Mouse (Mus musculus): ENCODE results near the gene Ubfd1. TPM values are rescaled to one million over a fixed set of nuclear protein-coding genes. Genes with fewer than 3 reads are reported as not detected.

The Ubfd1 gene
- 10 to 100 TPM; 55.0 to 60.1 TPM for total RNA-seq (2021)
- long read RNA-seq, full-length matches to known transcripts: 36 of 59 reads
- long read RNA-seq, partial matches to known transcripts: 8 of 59 reads
- long read RNA-seq, other reads (novel, unspliced or antisense): 15 of 59 reads

DNA sequence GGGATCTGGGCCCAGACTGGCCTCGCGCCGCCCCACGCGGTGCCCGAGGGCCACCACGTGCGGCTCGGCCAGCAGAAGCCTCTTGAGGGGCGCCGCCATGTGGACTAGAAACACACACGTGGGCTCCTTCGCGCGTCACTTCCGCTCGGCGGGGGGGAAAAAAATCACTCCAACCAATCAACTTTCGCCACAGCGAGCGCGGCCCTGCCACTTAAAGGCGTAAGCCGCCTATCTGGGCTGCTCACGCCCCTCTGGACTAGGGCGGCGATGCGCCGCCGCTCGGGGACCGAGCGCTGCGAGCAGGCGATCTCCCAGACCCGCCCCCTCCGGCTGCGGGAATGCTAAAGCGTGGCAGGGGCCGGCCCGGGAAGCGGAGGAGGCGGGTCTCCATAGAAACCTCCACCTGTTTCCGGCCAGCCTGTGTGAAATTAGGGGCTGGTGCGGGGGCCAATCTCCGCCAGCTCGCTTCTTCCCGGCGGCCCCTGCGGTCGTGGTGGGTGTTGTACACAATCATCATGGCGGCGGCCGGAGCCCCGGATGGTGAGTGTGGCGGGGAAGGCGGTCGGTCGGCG lies at the start of gene Ubfd1, which contains the start of gene Ears2:
Gene Ubfd1 (plus strand): TSS at position 231 of the 572 bp plus-strand sequence.
Gene Ears2 (minus strand): TSS at position 319 of the 572 bp plus-strand sequence.
- DNase-seq (ENCODE audit: low spot score in 2 of 2): peak; percentile 98 to 99

DNA sequence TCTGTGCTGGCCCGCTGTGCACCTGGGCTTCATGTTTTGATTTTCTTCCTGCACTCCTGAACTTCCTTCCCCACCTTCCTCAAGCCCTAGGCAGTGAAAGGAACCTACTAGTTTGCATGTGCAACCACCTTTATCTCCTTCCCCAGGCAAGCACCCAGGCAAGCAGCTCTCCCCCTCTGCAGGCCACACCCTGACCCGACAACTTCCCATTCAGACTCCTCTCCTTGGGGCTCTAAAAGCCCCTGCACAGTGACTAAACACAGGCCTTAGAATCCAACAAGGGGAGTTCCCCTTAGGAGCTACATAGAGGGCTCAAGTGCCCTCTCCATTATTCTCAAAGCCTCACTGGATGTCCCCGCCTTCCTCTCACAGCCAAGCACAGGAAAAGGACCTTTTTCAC lies 48.7 kb upstream of the Ubfd1 start:
- no peak for DNase-seq (ENCODE audit: low spot score in 2 of 2)

DNA sequence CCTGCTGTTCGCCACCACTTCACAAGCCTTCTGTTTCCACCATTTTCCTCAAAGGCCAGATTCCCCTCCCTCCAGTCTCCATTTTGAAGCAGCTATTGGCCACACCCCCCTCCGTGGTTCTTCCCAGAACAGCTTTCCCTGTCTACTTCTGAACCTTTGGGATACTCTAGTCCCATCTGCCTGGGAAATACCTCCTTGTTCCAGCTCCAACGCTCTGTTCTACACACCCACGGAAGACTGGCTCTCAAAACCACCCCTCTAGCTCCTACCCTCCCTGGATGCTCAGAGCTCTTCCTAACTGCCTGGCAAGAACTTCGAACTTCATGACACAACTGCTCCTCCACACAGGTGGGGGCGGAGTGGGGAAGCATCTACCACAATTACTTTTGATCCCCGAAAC lies 48.0 kb upstream of the Ubfd1 start:
- peak; percentile 32 to 68 for DNase-seq (ENCODE audit: low spot score in 2 of 2)

DNA sequence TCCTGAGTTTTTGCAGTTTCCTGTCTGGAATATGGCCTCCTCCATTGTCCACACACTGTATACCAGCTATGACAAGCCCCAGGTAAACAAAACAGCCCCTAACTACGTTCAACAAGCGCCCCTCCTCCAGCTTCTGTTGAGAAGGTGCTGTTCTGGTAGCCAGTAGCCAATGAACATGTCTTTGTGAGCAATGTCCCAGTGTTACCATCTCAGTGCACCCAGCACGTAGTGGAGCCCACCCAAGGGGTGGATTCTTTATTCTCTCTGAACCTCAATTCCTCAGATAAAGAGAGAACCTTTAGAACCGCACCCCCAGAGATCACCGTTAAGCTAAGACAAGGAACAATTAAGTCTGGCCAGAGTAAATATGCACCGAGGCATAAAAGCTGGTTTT lies 46.7 kb upstream of the Ubfd1 start:
- peak in 1 of 2 experiments; percentile 21 for DNase-seq (ENCODE audit: low spot score in 2 of 2)

DNA sequence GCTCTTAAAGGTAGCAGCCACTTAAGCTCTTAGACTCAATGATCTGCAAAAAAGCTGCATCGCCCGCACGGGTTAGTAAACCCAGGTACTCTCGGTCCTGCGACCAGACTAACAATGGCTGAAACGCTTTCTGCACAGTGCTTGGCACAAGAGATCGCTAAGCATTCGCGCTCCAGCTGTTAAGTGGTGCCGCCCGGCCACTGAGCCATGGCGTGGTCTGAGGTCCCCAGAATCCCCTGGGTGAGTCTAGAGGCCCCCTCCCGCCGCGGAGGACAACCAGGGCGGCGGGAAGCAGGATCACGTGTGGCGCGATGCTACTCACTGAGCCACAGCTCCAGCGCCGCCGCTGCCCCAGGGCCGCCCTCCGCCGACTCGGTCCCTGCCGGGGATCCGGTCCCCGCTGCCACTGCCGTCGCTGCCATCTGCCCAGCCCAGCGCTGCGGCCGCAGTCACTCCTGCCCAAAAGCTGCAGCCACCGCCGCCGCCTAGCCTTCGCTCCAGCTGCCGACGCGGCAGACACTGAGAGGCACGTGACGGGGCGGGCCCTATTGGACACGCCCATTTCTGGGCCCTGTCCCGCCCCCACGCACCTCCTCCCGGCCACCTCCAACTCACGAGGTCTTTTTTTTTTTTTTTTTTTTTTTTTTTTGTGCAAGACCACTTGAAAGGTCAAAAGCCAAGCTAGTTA lies 46.2 kb upstream of the Ubfd1 start, which contains the start of gene Gga2:
Gene Gga2 (minus strand): TSS at position 556 of the 688 bp plus-strand sequence.
- peak; percentile 79 to 90 for DNase-seq (ENCODE audit: low spot score in 2 of 2)

DNA sequence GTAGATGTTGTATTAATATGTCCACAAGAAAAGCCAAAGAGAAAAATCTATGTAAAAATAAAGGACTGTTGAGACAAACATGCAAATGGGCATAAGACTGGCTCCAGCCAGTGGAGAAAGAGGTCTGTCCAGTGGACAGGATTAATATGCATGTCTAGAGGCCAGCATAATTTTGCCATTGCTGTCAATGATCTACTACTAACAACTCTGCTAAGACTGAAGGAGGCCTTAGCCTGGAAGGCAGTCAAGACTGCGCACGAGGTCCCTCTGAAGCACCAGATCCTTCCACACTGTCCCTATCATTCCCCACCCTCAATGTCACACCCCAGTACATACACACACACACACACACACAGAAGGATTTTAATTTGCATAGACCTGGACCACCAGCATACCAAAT lies 44.8 kb upstream of the Ubfd1 start:
- DNase-seq (ENCODE audit: low spot score in 2 of 2): no peak

DNA sequence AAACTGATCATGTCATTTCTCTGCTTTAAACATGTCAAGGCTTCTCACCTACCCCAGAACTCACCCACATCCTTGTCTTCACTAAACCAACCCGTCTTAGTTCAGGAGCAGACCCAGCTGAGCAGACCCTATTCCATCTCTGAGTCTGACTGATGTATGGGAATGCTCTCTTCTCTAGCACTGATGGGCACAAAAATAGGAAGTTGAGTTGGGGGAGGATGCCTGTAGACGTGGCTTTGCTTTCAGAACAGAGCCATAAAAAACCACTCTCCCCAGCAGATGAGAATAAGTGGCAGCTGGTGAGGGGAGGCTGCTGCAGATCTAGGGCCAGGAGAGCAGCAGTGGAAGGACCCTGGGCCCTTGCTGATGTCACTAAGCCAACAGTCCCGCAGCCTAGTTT lies 33.6 kb upstream of the Ubfd1 start:
- no peak for DNase-seq (ENCODE audit: low spot score in 2 of 2)

DNA sequence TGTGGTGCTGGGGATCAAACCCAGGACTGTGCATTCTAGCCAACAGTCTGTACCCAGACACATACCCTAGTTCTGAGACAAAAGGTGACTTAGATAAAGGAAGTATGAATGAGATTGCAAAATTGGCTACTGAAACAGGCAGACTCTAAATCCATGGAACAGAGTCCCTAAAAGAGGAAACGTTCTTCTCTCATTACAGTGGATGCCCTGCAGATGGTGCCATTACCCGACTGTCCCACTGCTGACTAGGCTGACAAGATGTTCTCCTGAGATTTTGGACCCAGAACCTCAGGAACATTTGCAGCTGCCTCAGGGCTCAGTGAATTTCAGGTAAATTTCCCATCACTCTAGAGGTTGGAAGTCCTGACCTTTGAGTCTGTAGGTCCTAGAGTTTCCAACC lies 32.6 kb upstream of the Ubfd1 start:
- DNase-seq (ENCODE audit: low spot score in 2 of 2): peak in 1 of 2 experiments; percentile 31

DNA sequence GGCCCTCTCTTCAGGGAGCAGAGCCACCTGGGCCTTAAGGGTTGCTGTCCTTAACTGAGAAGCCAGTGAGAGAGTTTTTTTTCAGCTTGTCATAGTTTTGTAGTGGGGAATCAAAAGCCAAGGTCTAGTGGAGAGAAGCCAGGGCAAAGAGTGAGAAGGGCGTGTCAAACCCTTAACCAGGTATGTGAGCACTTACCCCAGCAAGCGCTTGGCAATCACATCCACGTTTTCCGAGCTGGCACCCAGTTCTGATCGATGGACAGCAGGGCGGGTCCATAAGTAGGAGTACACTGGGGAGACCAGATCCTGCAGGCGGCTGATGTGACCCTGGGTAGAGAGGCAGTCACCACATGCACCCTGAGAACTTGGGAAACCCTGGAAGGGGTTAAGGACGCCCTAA lies 22.9 kb upstream of the Ubfd1 start:
- DNase-seq (ENCODE audit: low spot score in 2 of 2): no peak

DNA sequence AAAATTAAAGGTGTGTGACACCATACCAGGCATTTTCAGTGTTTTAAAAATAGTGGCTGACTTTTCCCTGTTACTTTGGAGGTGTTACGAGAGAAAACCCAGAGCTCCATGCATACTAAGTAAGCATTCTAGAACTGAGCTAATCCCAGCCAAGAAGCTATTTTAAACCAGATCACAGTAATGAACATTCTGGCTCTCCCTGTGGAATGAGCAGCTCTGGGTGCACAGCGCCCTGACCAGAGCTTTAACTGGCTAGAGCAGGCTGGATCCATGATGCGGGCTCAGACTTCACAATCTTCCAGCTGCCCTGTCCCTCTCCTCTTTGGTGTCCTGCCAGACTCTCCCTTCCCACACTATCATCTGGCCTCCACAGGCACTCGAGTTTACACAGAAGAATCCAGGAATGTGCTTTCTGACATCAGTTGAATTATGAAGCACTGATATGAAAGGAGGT lies 21.8 kb upstream of the Ubfd1 start:
- peak in 1 of 2 experiments; percentile 40 for DNase-seq (ENCODE audit: low spot score in 2 of 2)

DNA sequence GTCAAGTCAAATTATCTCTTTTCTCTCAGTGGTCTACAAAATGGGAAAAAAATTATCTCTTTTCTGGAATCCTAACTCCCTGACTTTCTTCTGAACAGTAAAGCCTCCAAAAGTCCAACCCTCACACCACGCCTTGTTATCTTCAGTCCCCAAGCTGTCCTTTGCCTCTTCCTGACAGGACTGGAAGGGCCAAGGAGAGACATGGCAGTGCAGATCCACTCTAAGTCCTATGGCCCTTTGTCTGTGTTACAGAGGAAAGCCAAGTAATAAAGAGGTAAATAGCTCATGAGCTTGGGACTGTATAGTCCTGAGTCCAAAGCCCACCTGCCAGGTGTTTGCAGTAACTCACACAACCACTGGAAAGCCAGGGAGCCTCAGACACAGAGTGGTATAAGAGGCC lies 21.3 kb upstream of the Ubfd1 start:
- DNase-seq (ENCODE audit: low spot score in 2 of 2): no peak

DNA sequence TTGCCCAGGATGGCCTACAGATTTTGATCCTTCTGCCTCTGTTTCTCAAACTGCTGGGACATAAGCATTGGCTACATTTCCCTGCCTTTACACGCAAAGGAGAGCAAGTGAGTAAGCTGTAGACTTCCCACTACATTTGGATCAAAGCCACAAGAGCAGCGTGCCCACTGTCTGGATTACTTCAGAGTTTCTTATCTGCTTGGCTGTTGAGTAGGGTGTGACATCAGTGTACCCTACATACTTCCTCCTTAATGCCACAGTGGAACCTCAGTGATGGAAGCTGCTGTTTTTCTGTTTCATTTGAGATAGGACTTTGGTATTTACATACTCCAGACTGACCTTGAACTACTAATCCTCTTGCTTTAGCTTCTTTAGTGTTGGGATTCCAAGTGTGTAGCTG lies 20.2 kb upstream of the Ubfd1 start:
- no peak for DNase-seq (ENCODE audit: low spot score in 2 of 2)

DNA sequence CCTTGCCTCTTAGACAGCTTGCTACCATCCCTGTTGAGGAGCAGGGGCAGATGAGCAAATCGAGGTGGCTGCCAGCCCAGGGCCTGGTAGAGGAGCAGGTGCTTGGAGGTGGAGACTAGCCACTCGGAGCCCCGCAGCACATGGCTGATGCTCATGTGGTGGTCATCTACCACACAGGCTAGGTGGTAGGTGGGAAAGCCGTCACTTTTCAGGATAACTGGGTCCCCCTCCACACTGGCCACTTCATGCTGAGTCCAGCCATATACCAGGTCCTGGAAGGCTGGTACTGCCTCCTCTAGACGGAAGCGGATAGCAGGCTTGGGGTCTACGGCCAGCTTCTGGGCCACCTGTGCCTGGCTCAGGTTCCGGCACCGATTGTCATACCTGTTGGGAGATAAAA lies 18.8 kb upstream of the Ubfd1 start:
- DNase-seq (ENCODE audit: low spot score in 2 of 2): no peak

DNA sequence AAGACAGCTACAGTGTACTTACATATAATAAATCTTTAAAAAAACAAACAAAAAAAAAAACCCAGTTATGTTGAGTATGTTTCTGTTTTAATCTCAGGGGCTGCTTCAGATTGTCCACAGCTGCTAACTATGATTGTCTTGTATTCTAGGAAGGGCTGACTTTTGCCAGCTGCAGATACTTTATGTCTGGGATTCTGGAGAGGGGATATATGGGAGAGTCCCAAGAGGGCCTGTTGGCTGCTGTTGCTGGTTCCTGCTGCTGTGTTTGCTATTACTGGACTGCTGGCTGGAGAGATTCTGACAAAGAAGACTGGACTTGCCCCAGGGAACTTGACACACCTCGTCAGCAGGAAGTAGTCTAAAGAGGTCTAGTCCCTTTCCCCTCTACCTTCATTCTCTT lies 16.1 kb upstream of the Ubfd1 start:
- DNase-seq (ENCODE audit: low spot score in 2 of 2): no peak

DNA sequence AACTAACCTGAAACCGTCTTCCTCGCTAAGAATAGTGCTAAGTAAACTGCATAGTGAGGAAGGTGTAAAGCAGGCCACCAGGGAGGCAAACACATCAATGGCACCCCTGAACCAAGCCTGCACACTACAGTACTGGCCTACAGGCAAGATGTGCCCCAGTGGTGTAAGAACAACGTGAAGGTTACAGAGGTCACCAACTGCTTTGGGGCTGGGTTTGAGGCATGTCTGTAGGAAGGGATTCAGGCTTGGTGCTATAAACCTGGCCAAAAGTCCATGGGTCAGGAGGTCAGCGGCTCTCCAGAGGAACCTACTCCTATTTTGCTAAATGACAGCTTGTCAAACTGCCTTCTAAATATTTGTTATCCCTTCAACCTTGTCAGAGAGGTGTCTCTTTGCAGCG lies 10.3 kb upstream of the Ubfd1 start:
- DNase-seq (ENCODE audit: low spot score in 2 of 2): no peak

DNA sequence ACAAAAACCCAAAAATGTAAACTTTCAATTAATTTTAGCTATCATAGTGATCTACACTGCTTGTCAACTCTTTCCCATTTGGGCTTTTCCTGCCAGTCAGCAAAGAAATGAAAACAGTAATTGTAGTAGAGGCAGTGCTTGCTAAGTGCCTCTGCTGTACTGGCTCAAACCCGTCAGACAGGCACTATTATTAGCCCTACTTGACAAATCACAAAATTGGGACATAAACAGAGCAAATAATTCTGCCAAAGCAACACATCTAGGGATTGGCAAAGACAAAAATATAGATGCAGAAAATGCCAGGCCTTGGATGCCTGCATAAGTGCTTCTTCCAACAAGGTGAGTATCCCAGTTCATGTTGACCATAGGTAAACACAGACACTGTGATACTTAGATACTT lies 1.3 kb upstream of the Ubfd1 start:
- DNase-seq (ENCODE audit: low spot score in 2 of 2): no peak

DNA sequence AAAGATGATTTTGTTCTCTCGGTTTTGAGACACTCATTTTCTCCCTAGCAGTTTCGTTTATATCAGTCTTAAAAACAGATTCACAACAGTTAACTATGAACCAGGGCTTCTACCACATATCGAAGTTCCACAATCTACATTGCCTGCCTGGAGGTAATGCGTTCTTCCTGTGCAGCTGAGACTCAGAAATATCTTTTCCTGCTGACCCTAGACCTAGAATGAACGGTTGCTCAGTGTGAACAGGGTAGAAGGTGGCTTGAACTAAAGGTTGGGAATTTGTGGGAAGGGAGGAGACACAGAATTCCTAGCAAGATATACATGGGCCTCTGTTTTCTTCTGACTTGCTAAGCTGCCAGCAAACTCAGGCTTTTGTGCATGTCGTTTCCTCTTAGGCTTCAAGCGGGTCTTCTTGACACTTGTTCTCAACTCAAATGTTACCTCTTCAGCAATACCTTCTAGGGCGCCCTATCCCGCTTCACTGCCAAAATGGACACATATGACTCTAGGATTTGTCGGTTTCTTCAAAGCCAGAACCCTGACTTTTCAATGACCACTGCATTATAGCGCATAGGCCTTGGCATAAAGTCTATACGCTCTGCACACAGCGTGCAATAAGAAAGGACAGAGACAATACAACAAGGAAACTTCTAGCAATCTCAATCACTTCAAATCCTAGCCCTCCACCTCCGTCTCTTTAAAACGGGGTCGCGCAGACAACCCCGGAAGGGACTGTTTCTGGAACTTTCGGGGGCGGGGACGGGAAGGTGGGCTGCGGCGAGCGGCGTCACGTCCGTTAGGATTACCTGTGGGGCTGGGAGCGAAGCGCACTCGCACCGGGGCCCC lies 652 bp upstream of the Ubfd1 start:
- no peak for DNase-seq (ENCODE audit: low spot score in 2 of 2)

DNA sequence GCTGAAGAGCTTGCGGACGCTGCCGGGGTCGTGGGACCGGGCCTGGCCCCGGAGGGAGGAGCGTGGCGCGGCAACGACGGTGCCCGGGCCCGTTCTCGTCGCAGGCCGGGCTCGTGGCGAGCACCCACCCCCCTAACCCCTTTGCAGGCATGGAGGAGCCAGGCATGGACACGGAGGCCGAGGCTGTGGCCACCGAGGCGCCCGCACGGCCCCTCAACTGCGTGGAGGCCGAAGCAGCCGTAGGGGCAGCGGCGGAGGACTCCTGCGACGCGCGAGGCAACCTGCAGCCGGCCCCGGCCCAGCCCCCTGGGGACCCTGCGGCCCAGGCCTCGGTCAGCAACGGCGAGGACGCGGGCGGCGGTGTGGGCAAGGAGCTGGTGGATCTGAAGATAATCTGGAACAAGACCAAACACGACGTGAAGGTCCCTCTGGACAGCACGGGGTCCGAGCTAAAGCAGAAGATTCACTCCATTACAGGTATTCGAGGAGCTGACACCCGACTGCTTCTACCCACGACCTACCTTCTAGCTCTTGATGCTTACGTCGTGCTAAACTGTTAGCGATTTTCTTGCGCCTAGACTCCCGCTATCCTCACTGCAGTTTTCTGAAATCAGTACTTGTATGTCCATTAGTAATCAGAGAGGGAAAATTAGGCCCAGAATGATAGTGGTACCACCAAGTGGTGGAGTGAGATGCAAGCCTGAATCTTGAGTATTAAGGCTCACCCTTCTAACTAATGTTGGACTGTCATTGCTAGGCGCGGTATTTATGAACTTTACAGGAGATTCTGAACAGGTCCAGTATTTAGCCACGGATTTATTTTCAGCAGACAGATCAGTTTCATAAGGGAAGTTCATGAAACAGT lies 774 bp downstream of the Ubfd1 start:
- peak in 1 of 2 experiments; percentile 16 for DNase-seq (ENCODE audit: low spot score in 2 of 2)

DNA sequence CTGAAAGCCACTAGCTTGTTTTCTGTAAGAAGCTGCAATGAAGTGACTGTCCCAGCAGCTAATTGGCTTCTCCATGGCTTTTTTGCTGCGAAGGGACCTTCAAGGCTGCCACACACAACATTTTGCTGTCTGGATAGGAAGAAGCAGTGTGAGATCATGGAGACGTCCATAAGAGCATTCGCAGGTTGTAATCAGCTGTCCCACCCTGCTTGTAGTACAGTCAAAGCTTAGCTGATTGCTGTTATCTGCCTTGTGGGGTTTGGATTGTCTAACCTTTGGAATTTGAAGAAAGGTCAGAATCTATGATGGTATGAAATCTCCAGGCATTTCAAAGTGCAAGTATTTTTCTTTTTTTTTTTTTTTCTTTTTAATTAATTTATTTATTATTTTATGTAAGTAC lies 7.4 kb downstream of the Ubfd1 start:
- no peak for DNase-seq (ENCODE audit: low spot score in 2 of 2)

DNA sequence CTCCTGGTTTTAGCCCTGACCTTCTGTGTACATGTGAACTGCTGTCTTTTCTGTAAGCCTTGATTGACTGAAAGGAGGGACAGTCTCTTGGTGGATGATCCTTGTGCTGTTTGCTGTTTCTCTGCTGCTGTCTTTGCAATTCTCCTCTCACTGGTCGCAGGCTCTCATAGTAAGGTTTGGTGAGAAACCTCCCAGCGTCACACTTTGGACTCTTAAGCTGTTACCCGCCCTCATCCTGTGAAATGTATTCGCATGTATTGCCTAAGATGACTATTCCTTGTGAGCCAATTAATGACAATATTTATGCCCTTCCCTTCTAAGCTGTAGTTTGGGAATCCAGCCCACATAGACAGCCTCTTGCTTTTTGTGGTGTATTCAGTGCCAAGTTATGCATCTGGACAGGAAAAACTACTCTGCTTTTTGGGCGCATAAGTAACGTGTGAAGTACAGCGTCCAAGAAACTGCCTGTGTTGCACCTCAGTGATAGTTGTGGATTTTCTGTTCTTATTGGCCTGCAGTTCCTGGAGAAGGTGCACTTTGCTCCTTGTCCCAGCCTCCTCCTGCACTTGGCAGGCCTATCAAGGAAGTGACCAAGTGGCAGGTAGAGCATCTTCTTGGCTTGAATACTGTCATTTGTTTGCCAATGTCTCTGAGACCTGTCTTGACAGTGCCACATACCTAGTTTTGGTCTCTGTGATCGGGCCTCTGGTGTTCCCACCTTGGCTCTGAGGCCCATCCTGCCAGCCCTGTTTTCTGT lies 13.0 kb downstream of the Ubfd1 start:
- no peak for DNase-seq (ENCODE audit: low spot score in 2 of 2)

All from layer of hippocampus, adult 18-20 months (tissue).